Mouse (Mus musculus) limb, embryonic 14.5 days (tissue): ENCODE data around the gene Kiss1. TPM values are rescaled to one million over a fixed set of nuclear protein-coding genes. Genes with fewer than 3 reads are reported as not detected.

Experiments used
- ATAC-seq: fragments of 200-750 bp; cut with Nextera tagmentation; 2 replicates; pipeline ENCODE4 v1.8.0; 2017; ENCODE audit warnings: low read depth, moderate number of reproducible peaks, moderate TSS enrichment; ENCODE audit not compliant: low FRiP score
- DNase-seq: peaks from one replicate; pipeline ENCODE4 v3.0.0-alpha.2; 2015; ENCODE audit warnings: low spot score
- H3K27ac ChIP-seq: fragments of 300-500 bp; sonication (generic); replicated peaks from 2 replicates; pipeline ENCODE4 v1.5.1; 2014; ENCODE audit warnings: low read depth, mild to moderate bottlenecking, low read length, moderate library complexity, mixed read lengths
- H3K27me3 ChIP-seq: fragments of 300-500 bp; sonication (generic); 2 replicates; pipeline ENCODE4 v1.6.1; 2014; ENCODE audit warnings: low read length, mixed read lengths; ENCODE audit not compliant: control insufficient read depth, insufficient read depth
- H3K36me3 ChIP-seq: fragments of 300-500 bp; sonication (generic); 2 replicates; pipeline ENCODE4 v1.6.1; 2014; ENCODE audit warnings: mild to moderate bottlenecking, low read length, moderate library complexity, mixed read lengths; ENCODE audit not compliant: control insufficient read depth, insufficient read depth
- H3K4me1 ChIP-seq: fragments of 300-500 bp; sonication (generic); 2 replicates; pipeline ENCODE4 v1.6.1; 2014; ENCODE audit warnings: antibody characterized with exemption, low read length, mixed read lengths; ENCODE audit not compliant: control insufficient read depth, insufficient read depth
- H3K4me2 ChIP-seq: fragments of 300-500 bp; sonication (generic); replicated peaks from 2 replicates; pipeline ENCODE4 v1.6.1; 2014; ENCODE audit warnings: low read depth, mild to moderate bottlenecking, low read length, moderate library complexity; ENCODE audit not compliant: severe bottlenecking
- H3K4me3 ChIP-seq: fragments of 300-500 bp; sonication (generic); replicated peaks from 2 replicates; pipeline ENCODE4 v1.5.1; 2014; ENCODE audit warnings: low read length
- H3K9ac ChIP-seq: fragments of 300-500 bp; sonication (generic); 2 replicates; pipeline ENCODE4 v1.6.1; 2014; ENCODE audit warnings: mild to moderate bottlenecking, low read depth, low read length, moderate library complexity; ENCODE audit not compliant: severe bottlenecking
- H3K9me3 ChIP-seq: fragments of 300-500 bp; sonication (generic); 2 replicates; pipeline ENCODE4 v1.6.1; 2016; ENCODE audit warnings: low read length; ENCODE audit not compliant: control insufficient read depth
- POLR2A ChIP-seq: fragments of 200-500 bp; IDR thresholded peaks from 2 replicates; pipeline ENCODE4 v1.8.0; 2012; ENCODE audit warnings: inconsistent platforms, mild to moderate bottlenecking, moderate library complexity, borderline replicate concordance; ENCODE audit not compliant: insufficient read depth, insufficient read length; ENCODE audit errors: extremely low read depth
- WGBS: fragments of 180-500 bp; shearing (Covaris S2); extraction: QIAGEN DNeasy Blood & Tissue Kit; methylation state at CpG from one replicate; pipeline ENCODE4 v1.1.7; 2014; 5-methylcytosine and 5-hydroxymethylcytosine counted together
- polyA plus RNA-seq, 2 experiments: library from polyadenylated mRNA; depleted of rRNA in 1 of 2; stranded (reverse) in 1 of 2; unstranded in 1 of 2; fragments of >200 nt; fragmentation: Nextera tagmentation in 1 of 2; extraction: Ambion mirVana in 1 of 2; gene quantifications; 2 replicates each; pipeline versions ENCODE4 v1.2.1 to v1.2.3; 2012 to 2014

The Kiss1 gene
- polyA plus RNA-seq, 2 experiments, result not detected

DNA sequence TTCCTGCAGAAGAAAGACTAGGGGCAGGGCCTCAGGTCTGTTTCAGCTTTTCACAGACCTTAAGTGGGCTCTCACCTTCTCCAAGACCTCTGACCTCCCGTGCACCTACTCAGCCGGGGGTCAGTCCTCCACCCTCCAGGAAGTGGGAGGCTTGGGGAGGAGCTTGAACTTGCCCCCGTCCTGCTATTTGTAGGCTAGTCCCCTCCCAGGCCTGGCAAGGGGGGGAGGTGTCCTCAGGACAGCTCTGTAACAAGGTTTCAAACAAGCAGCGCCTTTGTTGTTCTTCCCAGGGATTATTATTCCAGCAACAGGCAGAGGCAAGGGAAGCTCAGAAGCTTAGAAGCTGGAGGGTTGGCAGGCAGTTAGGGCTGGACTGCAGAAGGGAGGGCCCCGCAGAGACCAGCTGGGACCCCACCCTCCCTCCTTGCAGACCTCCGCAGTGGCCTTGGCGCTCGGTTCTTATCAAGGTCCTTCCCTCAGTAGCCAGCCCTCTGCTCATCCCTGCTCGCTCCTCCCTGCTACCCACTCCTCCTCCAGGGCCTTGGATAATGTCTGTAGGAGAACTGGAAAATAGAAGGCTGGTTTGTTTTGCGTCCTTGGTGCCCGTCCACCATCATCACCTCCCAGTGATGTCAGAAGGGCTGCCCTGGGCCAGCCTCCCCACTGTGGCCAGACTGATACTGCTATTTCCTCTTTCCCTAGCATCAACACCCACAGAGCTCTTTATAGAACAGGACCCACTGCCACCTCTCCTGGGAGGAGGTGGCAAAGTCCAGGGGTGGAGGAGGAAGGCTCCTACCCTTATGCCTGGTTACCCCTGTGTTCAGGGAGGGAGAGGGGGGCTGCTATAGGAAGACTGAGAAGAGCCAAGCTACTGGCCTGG is 46.2 kb downstream of the Kiss1 start:
- no peak for TF ChIP-seq POLR2A
- Histone ChIP-seq H3K36me3 (no peaks in the 10 kb centered on the region), H3K9me3 (no peaks in the 10 kb centered on the region), H3K9ac (no peak overlapping the region), H3K27me3 (peaks cover 24% of the 10 kb centered on the region), H3K4me3 (no peak overlapping the region), H3K4me2 (no peak overlapping the region), H3K27ac (no peak overlapping the region), H3K4me1 (peaks cover 8% of the 10 kb centered on the region; the same call in 1 of the 2 replicates)
- DNase-seq (no peak), ATAC-seq (no peak)
- 20% methylated on average over 11 of the region's 11 CpGs for WGBS

DNA sequence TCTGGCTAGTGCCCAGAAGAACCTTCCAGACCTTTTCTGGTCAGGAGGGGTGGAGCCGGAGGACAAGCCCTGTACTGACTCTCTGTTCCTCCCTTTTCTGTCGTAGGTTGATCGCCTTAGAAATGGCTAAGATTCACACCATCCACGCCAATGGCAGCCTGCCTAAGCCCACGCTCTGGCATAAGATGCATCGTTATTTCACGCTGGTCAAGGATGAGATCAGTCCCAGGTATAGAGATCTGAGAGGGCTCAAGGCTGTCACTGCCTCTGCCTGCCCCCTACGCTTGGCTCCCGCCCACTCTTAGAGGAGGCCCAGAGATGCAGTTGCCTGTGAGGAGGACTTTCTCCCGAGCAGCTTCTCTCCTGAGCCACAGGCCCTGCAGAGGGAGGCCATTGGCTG is 47.0 kb downstream of the Kiss1 start:
- no peak for TF ChIP-seq POLR2A
- H3K4me3 ChIP-seq, result no peak overlapping the region
- WGBS, result 55% methylated on average over 10 of the region's 10 CpGs
- peaks cover 23% of the 10 kb centered on the region for H3K27me3 ChIP-seq
- H3K4me2 ChIP-seq, result no peak overlapping the region
- ATAC-seq (no peak), DNase-seq (no peak)
- no peak overlapping the region for H3K27ac ChIP-seq
- H3K36me3 ChIP-seq, result no peaks in the 10 kb centered on the region
- no peaks in the 10 kb centered on the region for H3K9me3 ChIP-seq
- H3K9ac ChIP-seq, result no peak overlapping the region
- peaks cover 8% of the 10 kb centered on the region; the same call in 1 of the 2 replicates for H3K4me1 ChIP-seq

DNA sequence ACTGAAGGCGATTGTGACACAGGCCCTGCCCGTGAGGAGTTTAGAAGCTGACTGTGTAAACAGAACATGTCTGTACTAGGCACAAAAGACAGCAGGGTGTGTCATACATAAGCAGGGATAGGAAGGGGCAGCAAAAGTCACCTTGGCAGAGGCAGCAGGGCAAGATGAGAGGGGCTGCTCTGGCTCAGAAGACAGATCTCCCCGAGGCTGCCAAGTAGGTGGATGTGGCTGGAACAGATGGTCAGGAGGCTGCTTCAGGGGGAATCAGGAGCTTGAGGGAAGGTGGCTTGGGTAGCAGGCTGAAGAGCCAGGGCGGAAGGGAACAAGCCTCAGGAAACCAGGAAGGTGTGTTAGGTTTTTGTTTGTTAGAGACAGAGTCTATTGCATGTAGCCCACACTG is 48.7 kb downstream of the Kiss1 start:
- no peak for DNase-seq
- H3K36me3 ChIP-seq, result no peaks in the 10 kb centered on the region
- H3K27me3 ChIP-seq, result 0 out of 2 replicates have a peak, but pooled peaks cover 7% of the 10 kb centered on the region
- no peak overlapping the region for H3K4me2 ChIP-seq
- H3K27ac ChIP-seq, result no peak overlapping the region
- H3K9me3 ChIP-seq, result no peaks in the 10 kb centered on the region
- 62% methylated on average over 4 of the region's 4 CpGs for WGBS
- H3K4me3 ChIP-seq, result no peak overlapping the region
- no peak overlapping the region for H3K9ac ChIP-seq
- no peak for ATAC-seq
- 0 out of 2 replicates have a peak, but pooled peaks cover 5% of the 10 kb centered on the region for H3K4me1 ChIP-seq
- TF ChIP-seq POLR2A, result no peak

DNA sequence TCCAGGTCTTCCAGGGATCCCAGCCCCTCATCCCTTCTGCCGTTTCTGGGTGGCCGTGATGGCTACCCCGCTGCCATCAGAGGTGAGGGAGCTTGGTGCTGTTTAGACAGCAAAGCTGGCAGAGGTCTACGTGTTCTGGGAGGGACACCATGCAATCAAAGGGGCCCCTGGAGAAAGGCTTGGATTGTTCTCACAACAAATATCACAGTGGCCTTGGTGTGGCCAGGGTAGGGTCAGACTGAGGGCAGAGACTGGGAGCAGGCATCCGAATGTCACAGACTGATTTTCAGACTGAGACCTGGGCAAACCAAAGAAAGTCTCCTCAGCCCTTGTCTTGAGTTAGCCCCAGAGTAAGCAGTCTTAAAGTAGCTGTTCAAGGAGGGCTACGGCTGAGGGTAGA is 49.8 kb downstream of the Kiss1 start:
- H3K4me3 ChIP-seq, result no peak overlapping the region
- no peak for DNase-seq

DNA sequence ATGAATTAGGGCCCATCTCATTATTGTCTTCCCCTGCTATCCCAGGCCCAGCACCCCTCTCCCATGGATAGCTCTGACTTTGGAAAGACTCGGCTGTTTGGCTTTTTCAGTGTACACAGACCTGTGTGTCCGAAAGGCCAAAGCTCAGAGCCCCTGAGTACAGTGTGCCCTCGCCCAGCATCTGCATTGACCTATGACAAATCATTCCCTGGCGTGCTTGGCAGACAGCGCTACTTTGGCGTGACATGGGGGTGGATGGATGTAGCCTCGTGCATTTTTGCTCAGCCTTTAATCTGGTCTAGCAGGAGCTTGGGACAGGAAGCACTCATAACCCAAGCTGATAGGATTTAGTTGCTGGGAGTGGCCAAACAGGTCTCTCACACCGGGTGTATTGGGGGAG is 50.4 kb downstream of the Kiss1 start:
- 69% methylated on average over 8 of the region's 8 CpGs for WGBS
- ATAC-seq, result no peak
- TF ChIP-seq POLR2A, result no peak

More for the DNA sequence above, 49.8 kb downstream of the Kiss1 start:
- Histone ChIP-seq H3K27me3 (no peaks in the 10 kb centered on the region), H3K36me3 (no peaks in the 10 kb centered on the region), H3K4me1 (0 out of 2 replicates have a peak, but pooled peaks cover 5% of the 10 kb centered on the region), H3K4me2 (no peak overlapping the region), H3K9ac (no peak overlapping the region), H3K27ac (no peak overlapping the region), H3K9me3 (no peaks in the 10 kb centered on the region)
- 72% methylated on average over 6 of the region's 6 CpGs for WGBS
- no peak for TF ChIP-seq POLR2A
- ATAC-seq, result no peak

More for the DNA sequence above, 50.4 kb downstream of the Kiss1 start:
- no peaks in the 10 kb centered on the region for H3K27me3 ChIP-seq
- 0 out of 2 replicates have a peak, but pooled peaks cover 5% of the 10 kb centered on the region for H3K4me1 ChIP-seq
- H3K9me3 ChIP-seq, result no peaks in the 10 kb centered on the region
- H3K4me3 ChIP-seq, result no peak overlapping the region
- no peak for DNase-seq
- no peaks in the 10 kb centered on the region for H3K36me3 ChIP-seq
- no peak overlapping the region for H3K27ac ChIP-seq
- no peak overlapping the region for H3K4me2 ChIP-seq
- no peak overlapping the region for H3K9ac ChIP-seq
